Mouse (Mus musculus) heart, postnatal 14 days (tissue): ENCODE measurements around the gene Dspp. TPM values are rescaled to one million over a fixed set of nuclear protein-coding genes. Genes with fewer than 3 reads are reported as not detected.

Experiments
- DNase-seq, 2 experiments: peaks; one replicate each; pipeline ENCODE4 v3.0.0; 2021 to 2022
- intact Hi-C: fragments of 180-260 bp; cut with DNase I; formaldehyde crosslinking; loops from one replicate; pipeline ENCODE4 v1.15.1; 2025
- long read RNA-seq, 2 experiments: library from polyadenylated mRNA; stranded (forward); transcript quantifications; one replicate each; pipeline ENCODE4 v2.0.0; 2021
- total RNA-seq, 2 experiments: library from RNA; stranded (reverse); gene quantifications; 2 replicates each; pipeline ENCODE4 v1.2.3; 2021

Dspp gene
- total RNA-seq, result not detected
- long read RNA-seq, experiment 1, result 0 reads
- long read RNA-seq, experiment 2, result 0 reads

GRCm38 (mm10) chr5:104170412-104170811, at the start of gene Dspp:
Gene Dspp, plus strand, starts transcription at chr5:104170712.
- intact Hi-C loops, result no loop called here
- DNase-seq, result no peak

- intact Hi-C loops, result no loop called here
Observed at GRCm38 (mm10) chr5:104124016-104124658, 46.4 kb upstream of the Dspp start.

GRCm38 (mm10) chr5:104126561-104127320, 43.8 kb upstream of the Dspp start:
- no peak for DNase-seq
- intact Hi-C loops, result no loop called here

More at GRCm38 (mm10) chr5:104124016-104124658, 46.4 kb upstream of the Dspp start:
- DNase-seq, result no peak

GRCm38 (mm10) chr5:104127351-104127750, 43.2 kb upstream of the Dspp start:
- intact Hi-C loops, result no loop called here
- no peak for DNase-seq

- peak; percentile 37 to 46 for DNase-seq
- intact Hi-C loops, result no loop called here
Observed at GRCm38 (mm10) chr5:104128281-104129031, 42.1 kb upstream of the Dspp start.

- intact Hi-C loops, result loop anchor here (2.0 to 5.0 kb wide), 4 partner anchors 18 to 202 kb away; partner anchors contain the start of gene Sparcl1
Observed at GRCm38 (mm10) chr5:104130891-104131290, 39.6 kb upstream of the Dspp start.

GRCm38 (mm10) chr5:104131544-104131943, 39.0 kb upstream of the Dspp start:
- DNase-seq, result peak in 1 of 2 experiments; percentile 45
- intact Hi-C loops, result loop anchor here (2.0 to 5.0 kb wide), 4 partner anchors 19 to 201 kb away; partner anchors contain the start of gene Sparcl1

More at GRCm38 (mm10) chr5:104130891-104131290, 39.6 kb upstream of the Dspp start:
- no peak for DNase-seq

- intact Hi-C loops, result loop anchor here (5.0 kb wide), 1 partner anchor 84 kb away; no protein-coding TSS in a partner anchor
- DNase-seq, result no peak
Observed at GRCm38 (mm10) chr5:104133752-104134151, 36.8 kb upstream of the Dspp start.

- intact Hi-C loops, result no loop called here
Observed at GRCm38 (mm10) chr5:104137920-104138541, 32.5 kb upstream of the Dspp start.

GRCm38 (mm10) chr5:104141067-104141466, 29.4 kb upstream of the Dspp start:
- intact Hi-C loops, result no loop called here
- no peak for DNase-seq

More at GRCm38 (mm10) chr5:104137920-104138541, 32.5 kb upstream of the Dspp start:
- no peak for DNase-seq

- DNase-seq, result no peak
- intact Hi-C loops, result no loop called here
Observed at GRCm38 (mm10) chr5:104144057-104144456, 26.5 kb upstream of the Dspp start.

GRCm38 (mm10) chr5:104149349-104149748, 21.2 kb upstream of the Dspp start:
- intact Hi-C loops, result no loop called here
- peak in 1 of 2 experiments; percentile 13 for DNase-seq

GRCm38 (mm10) chr5:104150196-104150595, 20.3 kb upstream of the Dspp start:
- intact Hi-C loops, result no loop called here
- no peak for DNase-seq

GRCm38 (mm10) chr5:104157701-104158100, 12.8 kb upstream of the Dspp start:
- DNase-seq, result no peak
- intact Hi-C loops, result no loop called here

- DNase-seq, result peak in 1 of 2 experiments; percentile 4
- intact Hi-C loops, result no loop called here
Observed at GRCm38 (mm10) chr5:104158332-104159052, 12.0 kb upstream of the Dspp start.

GRCm38 (mm10) chr5:104160581-104160980, 9.9 kb upstream of the Dspp start:
- intact Hi-C loops, result no loop called here
- no peak for DNase-seq

GRCm38 (mm10) chr5:104161390-104161789, 9.1 kb upstream of the Dspp start:
- intact Hi-C loops, result no loop called here
- peak; percentile 23 to 41 for DNase-seq

GRCm38 (mm10) chr5:104163536-104163935, 7.0 kb upstream of the Dspp start:
- intact Hi-C loops, result no loop called here
- no peak for DNase-seq

GRCm38 (mm10) chr5:104173094-104173493, 2.6 kb downstream of the Dspp start:
- DNase-seq, result no peak
- intact Hi-C loops, result no loop called here

- DNase-seq, result no peak
- intact Hi-C loops, result no loop called here
Observed at GRCm38 (mm10) chr5:104183743-104184142, 13.2 kb downstream of the Dspp start.
